Mouse (Mus musculus) lung, postnatal 25 days (tissue): ENCODE data around the gene Rplp2.
A peak's percentile ranks its signal among the peaks of the same experiment; 100 is the strongest.
"Not testable (repeated sequence)": the region's sequence is repeated elsewhere in the genome, so short reads cannot be mapped to it uniquely, and the experiment has no call there.

ENCODE experiments used
- DNase-seq: peaks from one replicate; pipeline ENCODE4 v3.0.0; 2022; ENCODE audit warnings: low spot score

The Rplp2 gene

GRCm38 (mm10) chr7:141447110-141447991 is at the start of gene Rplp2:
Gene Rplp2, plus strand, starts transcription at chr7:141447370.
- DNase-seq: peak; percentile 95

DNA sequence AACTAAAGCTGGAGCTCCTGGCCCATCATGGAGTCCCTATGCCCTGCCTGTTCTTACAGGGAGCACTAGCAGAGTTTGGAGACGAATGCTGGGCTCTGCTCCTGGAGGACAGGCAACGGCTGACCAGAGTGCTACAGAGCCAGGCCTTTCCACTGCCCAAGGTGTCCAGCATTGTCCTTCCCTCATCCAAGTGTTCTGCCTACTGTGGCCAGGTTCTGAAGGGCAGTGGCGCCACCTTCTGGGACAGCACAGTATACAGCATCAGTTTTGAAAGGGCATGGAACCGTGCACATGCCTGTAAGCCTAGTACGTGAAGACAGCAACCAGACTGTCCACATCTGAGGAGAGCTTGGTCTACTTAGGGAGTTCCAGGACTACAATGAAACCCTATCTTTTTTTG is 43.9 kb upstream of the Rplp2 start:
- DNase-seq: peak; percentile 63

GRCm38 (mm10) chr7:141405466-141405865 is 41.7 kb upstream of the Rplp2 start:
- DNase-seq: no peak

- not testable (repeated sequence) for DNase-seq
Observed at GRCm38 (mm10) chr7:141407670-141408069, 39.5 kb upstream of the Rplp2 start.

DNA sequence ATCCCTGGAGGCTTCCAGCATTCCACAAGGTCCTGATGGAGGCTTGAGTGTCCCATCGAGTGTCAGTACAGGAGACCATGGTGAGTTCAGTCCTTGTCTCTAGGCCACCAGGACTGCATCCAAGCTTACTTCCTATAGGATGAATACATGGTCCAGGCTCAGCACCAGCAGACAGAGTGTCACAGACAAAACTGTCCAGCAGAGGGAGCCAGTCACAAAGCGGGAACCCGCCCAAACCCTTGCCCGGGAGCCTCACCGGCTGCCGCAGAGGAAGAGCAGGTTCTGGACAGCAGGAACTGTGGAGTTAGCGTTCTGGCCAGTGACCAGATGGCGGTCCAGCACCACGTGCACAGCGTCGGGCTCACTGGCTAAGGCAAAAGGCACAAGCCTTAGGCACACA is 38.3 kb upstream of the Rplp2 start:
- peak; percentile 88 for DNase-seq

GRCm38 (mm10) chr7:141410631-141411030 is 36.5 kb upstream of the Rplp2 start:
- DNase-seq: no peak

GRCm38 (mm10) chr7:141411667-141412066 is 35.5 kb upstream of the Rplp2 start:
- DNase-seq: no peak

- DNase-seq: no peak
Observed at GRCm38 (mm10) chr7:141413331-141413730, 33.8 kb upstream of the Rplp2 start.

GRCm38 (mm10) chr7:141413809-141414584 is 33.2 kb upstream of the Rplp2 start, which contains the start of gene Gatd1:
Gene Gatd1, minus strand, starts transcription at chr7:141414136.
- peak; percentile 99 for DNase-seq

DNA sequence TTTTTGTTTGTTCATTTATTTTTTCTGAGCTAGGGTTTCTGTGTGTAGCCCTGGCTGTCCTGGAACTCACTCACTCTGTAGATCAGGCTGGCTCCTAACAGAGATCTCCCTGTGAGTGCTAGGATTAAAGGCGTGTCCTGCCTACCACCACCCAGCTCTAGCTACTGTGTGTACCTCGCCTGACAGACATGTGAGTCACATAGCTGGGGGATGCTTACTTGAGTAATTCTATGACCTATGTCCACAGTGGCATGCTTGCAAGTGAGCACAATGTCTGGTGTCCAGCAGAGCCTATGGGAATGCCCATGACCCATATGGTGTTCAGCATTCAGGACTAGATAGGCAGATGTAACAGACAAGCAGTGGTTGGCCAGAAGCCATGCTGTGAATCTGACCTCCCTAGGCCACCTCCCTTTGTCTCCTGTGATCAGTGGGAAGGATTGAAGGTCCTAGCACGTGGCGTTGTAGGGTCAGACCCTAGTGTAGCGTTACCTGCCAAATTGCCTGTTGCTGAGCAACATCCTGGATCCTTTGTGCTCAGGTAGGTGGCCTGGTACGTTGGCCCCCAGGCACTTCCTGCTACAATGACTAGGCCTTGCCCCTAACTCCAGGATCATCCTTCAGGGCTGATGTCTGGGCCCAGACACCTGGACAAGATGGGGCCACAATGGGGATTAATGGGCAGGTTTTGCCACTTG is 30.9 kb upstream of the Rplp2 start:
- DNase-seq: no peak

DNA sequence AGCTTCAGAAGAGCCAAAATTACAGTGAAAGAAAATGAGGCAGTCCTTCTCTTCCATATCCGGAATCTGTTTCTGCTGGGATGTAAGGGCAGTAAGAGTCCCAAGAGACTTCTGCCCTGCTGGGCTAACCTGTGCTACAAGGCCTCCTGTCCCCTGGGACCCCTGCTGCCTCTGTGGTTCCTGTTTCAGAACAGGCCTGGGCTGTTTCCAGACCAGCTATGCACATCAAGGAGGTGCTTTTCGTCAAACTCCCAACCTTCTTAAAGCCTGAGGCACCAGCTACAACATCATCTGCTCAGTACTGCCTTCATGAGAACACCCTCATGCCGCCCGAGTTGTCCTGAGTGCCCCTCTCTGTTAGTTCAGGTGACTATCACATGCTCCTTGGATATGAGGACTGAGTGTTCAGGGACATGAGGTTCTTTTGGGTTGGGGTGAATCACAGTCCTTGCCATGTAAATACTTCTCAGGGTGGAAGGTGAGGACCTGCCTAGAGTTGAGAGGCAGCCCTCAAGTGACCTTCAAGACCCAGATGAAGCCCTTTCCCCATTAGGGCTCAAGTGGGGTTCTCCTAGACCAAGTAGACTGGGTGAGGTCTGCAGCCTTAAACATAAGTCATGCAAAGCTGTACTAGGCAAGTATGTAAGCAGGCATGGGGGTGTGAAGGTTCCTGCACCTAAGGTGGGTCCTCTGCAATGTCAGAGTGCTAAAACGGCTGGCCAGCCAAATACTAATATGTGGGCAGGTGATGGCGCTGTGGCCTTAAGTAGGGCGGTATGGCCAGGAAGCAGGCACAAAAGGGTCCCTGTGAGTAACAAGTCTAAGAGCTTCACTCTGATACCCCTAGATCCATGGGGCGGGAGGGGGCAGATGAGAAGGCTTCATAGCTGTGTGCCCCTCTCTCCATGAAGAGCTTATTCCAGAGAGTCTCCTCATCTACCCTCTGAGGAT is 29.2 kb upstream of the Rplp2 start:
- DNase-seq: no peak

DNA sequence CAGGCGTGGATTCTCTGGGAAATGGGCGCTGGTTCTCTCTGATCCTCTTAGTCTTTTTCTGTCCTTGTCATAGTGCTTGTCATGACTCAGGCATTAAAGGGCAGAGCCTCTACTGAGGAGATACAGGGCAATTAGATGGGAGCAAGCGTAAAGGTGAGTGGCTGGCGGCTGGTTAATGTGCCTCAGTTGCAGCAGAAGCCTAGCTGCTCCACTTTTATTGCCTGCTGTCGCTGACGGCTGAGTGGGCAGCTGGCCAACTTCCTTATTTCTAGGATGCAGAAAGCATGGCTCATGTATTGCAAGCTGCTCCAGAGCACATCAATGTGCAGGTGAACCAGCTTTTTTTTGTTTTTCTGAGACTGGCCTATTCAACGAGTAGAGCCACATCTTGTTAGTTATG is 28.2 kb upstream of the Rplp2 start:
- no peak for DNase-seq

- no peak for DNase-seq
Observed at GRCm38 (mm10) chr7:141420030-141420702, 27.0 kb upstream of the Rplp2 start.

DNA sequence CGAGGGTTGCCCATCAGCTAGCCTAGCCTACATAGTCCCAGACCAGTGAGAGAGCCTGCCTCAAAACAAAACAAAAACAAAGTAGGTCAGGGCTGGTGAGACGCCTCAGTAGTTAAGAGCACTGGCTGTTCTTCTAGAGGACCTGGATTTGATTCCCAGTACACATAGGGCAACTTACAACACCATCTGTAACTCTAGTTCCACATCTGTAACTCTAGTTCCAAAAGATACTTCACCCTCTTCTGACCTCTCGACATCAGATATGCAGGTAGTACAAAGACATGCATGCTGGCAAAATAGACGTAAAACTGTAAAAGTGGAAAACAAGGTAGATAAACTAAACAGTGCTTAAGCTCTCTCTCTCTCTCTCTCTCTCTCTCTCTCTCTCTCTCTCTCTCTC is 23.4 kb upstream of the Rplp2 start:
- no peak for DNase-seq

DNA sequence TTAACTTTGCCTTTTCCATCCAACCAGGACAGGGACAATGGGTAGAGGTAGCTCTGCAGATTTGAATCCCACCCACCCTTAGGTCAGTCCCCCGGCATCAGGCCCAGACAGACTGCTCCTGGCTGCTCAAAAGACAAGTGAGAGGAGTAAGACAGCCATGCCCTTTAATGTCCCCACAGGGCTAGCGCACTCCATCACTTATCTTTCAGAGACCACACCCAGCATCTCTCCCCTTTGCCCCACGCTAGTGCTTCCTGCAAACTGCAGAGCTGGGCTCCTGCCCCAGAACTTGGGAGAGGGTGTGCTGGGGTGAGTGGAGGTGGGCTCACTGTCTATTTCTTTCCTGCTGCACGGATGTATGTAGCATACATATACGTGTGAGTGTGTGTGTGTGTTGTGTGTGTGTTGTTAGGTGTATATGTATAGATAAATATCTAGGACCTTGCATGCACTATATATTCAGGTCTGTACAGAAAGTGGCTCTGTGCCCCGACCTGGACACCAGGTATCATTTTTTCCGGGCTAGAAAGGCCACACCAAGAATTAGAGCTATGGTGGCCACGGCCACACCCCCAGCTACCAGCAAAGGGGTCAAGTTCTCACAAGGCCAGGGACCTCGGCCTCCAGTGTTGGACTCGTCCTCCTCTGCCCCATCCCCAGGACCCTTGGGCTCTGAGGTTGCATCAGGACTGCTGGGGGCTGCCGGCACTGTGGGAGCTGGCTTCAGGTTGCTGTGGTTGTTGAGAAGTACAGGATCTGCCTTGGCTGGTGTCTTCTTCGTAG is 20.0 kb upstream of the Rplp2 start:
- DNase-seq: no peak

- DNase-seq: no peak
Observed at GRCm38 (mm10) chr7:141428701-141429100, 18.5 kb upstream of the Rplp2 start.

DNA sequence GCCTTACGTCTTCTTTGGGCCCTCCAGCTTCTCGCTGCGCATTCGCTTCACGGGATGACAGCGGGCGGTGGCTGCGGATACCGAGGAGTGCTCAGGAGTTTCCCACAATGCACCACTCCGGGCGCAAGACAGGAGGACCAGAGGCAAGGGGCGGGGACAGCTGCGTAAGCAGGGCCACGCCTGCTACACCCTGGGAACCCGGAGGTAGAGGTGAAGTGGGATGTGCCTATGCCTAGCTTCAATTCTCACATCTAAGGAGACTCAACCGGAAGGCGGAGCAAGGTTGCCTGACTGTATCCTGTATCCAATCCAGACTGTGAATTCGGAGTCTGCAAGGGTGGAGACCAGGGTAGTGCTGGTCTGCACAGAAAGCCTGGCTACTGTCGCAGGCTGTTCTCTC is 17.9 kb upstream of the Rplp2 start, which contains the start of gene Cend1:
Gene Cend1, minus strand, starts transcription at position 182 of the 400 bp plus-strand sequence.
- peak; percentile 30 for DNase-seq

DNA sequence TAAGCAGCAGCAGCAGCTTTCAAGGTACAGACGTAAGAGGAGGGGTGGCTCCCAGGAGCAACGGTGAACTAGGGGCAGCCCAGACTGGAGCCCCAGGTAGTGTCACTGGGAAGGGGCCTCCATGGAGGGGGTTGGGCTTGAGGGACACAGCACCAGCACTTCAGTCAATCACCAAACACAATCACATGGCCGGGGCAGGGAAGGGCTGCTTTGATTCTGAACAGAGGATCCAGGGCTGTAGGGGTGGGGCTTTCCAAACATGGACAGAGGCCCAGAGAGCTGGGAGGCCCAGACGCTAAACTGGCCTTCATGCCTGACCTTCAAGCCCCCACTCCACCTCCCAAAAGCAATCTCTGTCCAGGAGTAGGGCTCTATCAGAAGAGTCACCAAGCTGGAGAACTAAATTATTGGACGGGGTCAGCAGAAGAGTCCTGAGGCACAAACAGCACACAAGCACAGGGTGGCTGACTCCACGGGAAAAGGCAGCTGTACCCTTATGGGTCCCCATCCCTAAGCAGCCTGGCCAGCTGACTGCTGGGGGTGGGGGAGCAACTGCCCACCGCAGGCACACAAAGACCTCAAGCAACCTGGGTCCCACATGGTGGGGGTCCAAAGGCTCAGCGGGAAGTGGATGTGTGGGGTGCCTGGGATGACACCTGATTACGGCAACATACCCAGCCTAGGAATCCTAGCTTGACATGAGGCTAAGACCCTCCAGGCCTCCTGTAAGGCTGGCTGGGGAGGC is 17.2 kb upstream of the Rplp2 start:
- DNase-seq: no peak
